Mouse (Mus musculus) hindbrain, embryonic 14.5 days (tissue): ENCODE measurements around the gene Gorasp2. TPM values are rescaled to one million over a fixed set of nuclear protein-coding genes. Genes with fewer than 3 reads are reported as not detected.
A peak's percentile ranks its signal among the peaks of the same experiment; 100 is the strongest.

Experiments used
- ATAC-seq: fragments of 200-750 bp; cut with Nextera tagmentation; 2 replicates; pipeline ENCODE4 v1.8.0; 2017; ENCODE audit warnings: moderate number of reproducible peaks, mild to moderate bottlenecking, moderate TSS enrichment, moderate library complexity; ENCODE audit not compliant: low FRiP score
- DNase-seq: peaks from one replicate; pipeline ENCODE4 v3.0.0-alpha.2; 2015; ENCODE audit warnings: low spot score
- H3K27ac ChIP-seq: fragments of 300-500 bp; sonication (generic); 2 replicates; pipeline ENCODE4 v1.5.1; 2014; ENCODE audit warnings: mild to moderate bottlenecking, moderate library complexity
- H3K27me3 ChIP-seq: fragments of 300-500 bp; sonication (generic); 2 replicates; pipeline ENCODE4 v1.6.1; 2014; ENCODE audit warnings: mild to moderate bottlenecking, low read length, mixed read lengths; ENCODE audit not compliant: control insufficient read depth, insufficient read depth
- H3K36me3 ChIP-seq: fragments of 300-500 bp; sonication (generic); replicated peaks from 2 replicates; pipeline ENCODE4 v1.6.1; 2014; ENCODE audit not compliant: control insufficient read depth, insufficient read depth
- H3K4me1 ChIP-seq: fragments of 300-500 bp; sonication (generic); replicated peaks from 2 replicates; pipeline ENCODE4 v1.6.1; 2014; ENCODE audit warnings: antibody characterized with exemption, low read length, mixed read lengths; ENCODE audit not compliant: control insufficient read depth, insufficient read depth
- H3K4me2 ChIP-seq: fragments of 300-500 bp; sonication (generic); replicated peaks from 2 replicates; pipeline ENCODE4 v1.6.1; 2014; ENCODE audit warnings: mild to moderate bottlenecking, moderate library complexity
- H3K4me3 ChIP-seq: fragments of 300-500 bp; sonication (generic); replicated peaks from 2 replicates; pipeline ENCODE4 v1.5.1; 2014; ENCODE audit warnings: mild to moderate bottlenecking, low read length
- H3K9ac ChIP-seq: fragments of 300-500 bp; sonication (generic); 2 replicates; pipeline ENCODE4 v1.6.1; 2014
- H3K9me3 ChIP-seq: fragments of 300-500 bp; sonication (generic); 2 replicates; pipeline ENCODE4 v1.6.1; 2016; ENCODE audit warnings: low read length; ENCODE audit not compliant: control insufficient read depth
- WGBS: fragments of 180-500 bp; shearing (Covaris S2); extraction: QIAGEN DNeasy Blood & Tissue Kit; methylation state at CpG from one replicate; pipeline ENCODE4 v1.1.7; 2014; 5-methylcytosine and 5-hydroxymethylcytosine counted together
- polyA plus RNA-seq: library from polyadenylated mRNA; unstranded; fragments of >200 nt; fragmentation: Nextera tagmentation; extraction: Ambion mirVana; gene quantifications from 2 replicates; pipeline ENCODE4 v1.2.1, GENCODE M21; 2014

Gorasp2 gene
- polyA plus RNA-seq, 1 experiment from 2014 or later, result 137 TPM

GRCm38 (mm10) chr2:70672476-70672875, 11.1 kb downstream of the Gorasp2 start:
- no peaks in the 10 kb centered on the region for H3K4me1 ChIP-seq
- H3K9me3 ChIP-seq, result no peaks in the 10 kb centered on the region
- no peaks in the 10 kb centered on the region for H3K36me3 ChIP-seq
- H3K27me3 ChIP-seq, result no peaks in the 10 kb centered on the region
- WGBS, result 84% methylated on average over 2 of the region's 2 CpGs
- no peak for DNase-seq
- H3K9ac ChIP-seq, result no peak overlapping the region
- no peak overlapping the region for H3K4me3 ChIP-seq
- H3K27ac ChIP-seq, result no peak overlapping the region
- no peak overlapping the region for H3K4me2 ChIP-seq
- ATAC-seq, result no peak

GRCm38 (mm10) chr2:70673445-70674126, 12.2 kb downstream of the Gorasp2 start:
- H3K4me1 ChIP-seq, result no peaks in the 10 kb centered on the region
- H3K36me3 ChIP-seq, result peaks cover 8% of the 10 kb centered on the region
- 85% methylated on average over 7 of the region's 7 CpGs for WGBS
- ATAC-seq (no peak), DNase-seq (peak; percentile 65)
- no peaks in the 10 kb centered on the region for H3K9me3 ChIP-seq
- no peak overlapping the region for H3K4me3 ChIP-seq
- no peak overlapping the region for H3K9ac ChIP-seq
- no peaks in the 10 kb centered on the region for H3K27me3 ChIP-seq
- H3K4me2 ChIP-seq, result no peak overlapping the region
- no peak overlapping the region for H3K27ac ChIP-seq

- ATAC-seq, result no peak
- H3K4me1 ChIP-seq, result no peaks in the 10 kb centered on the region
- H3K4me3 ChIP-seq, result no peak overlapping the region
- no peak overlapping the region for H3K9ac ChIP-seq
- no peaks in the 10 kb centered on the region for H3K27me3 ChIP-seq
- no peaks in the 10 kb centered on the region for H3K9me3 ChIP-seq
- peaks cover 96% of the 10 kb centered on the region for H3K36me3 ChIP-seq
- H3K4me2 ChIP-seq, result no peak overlapping the region
- no peak overlapping the region for H3K27ac ChIP-seq
- DNase-seq, result no peak
- 89% methylated on average over 2 of the region's 2 CpGs for WGBS
Observed at GRCm38 (mm10) chr2:70682324-70682723, 20.9 kb downstream of the Gorasp2 start.

- Histone ChIP-seq H3K4me1 (no peaks in the 10 kb centered on the region), H3K36me3 (peaks cover 84% of the 10 kb centered on the region), H3K9ac (no peak overlapping the region), H3K4me3 (no peak overlapping the region), H3K27ac (no peak overlapping the region), H3K4me2 (no peak overlapping the region), H3K9me3 (no peaks in the 10 kb centered on the region), H3K27me3 (no peaks in the 10 kb centered on the region)
- 96% methylated on average over 21 of the region's 21 CpGs for WGBS
- ATAC-seq (no peak), DNase-seq (no peak)
Observed at GRCm38 (mm10) chr2:70688454-70689078, 27.2 kb downstream of the Gorasp2 start.

GRCm38 (mm10) chr2:70690195-70690594, 28.8 kb downstream of the Gorasp2 start:
- no peak overlapping the region for H3K4me3 ChIP-seq
- WGBS, result 90% methylated on average over 11 of the region's 11 CpGs
- peaks cover 68% of the 10 kb centered on the region for H3K36me3 ChIP-seq
- DNase-seq (no peak), ATAC-seq (no peak)
- no peak overlapping the region for H3K4me2 ChIP-seq
- H3K4me1 ChIP-seq, result no peaks in the 10 kb centered on the region
- H3K27ac ChIP-seq, result no peak overlapping the region
- H3K9me3 ChIP-seq, result no peaks in the 10 kb centered on the region
- no peaks in the 10 kb centered on the region for H3K27me3 ChIP-seq
- no peak overlapping the region for H3K9ac ChIP-seq

- Histone ChIP-seq H3K4me1 (no peaks in the 10 kb centered on the region), H3K27ac (no peak overlapping the region), H3K9ac (no peak overlapping the region), H3K4me3 (no peak overlapping the region), H3K27me3 (no peaks in the 10 kb centered on the region), H3K36me3 (peaks cover 13% of the 10 kb centered on the region), H3K4me2 (no peak overlapping the region), H3K9me3 (no peaks in the 10 kb centered on the region)
- DNase-seq, result no peak
- no peak for ATAC-seq
- 93% methylated on average over 10 of the region's 10 CpGs for WGBS
Observed at GRCm38 (mm10) chr2:70695712-70696111, 34.3 kb downstream of the Gorasp2 start.

- H3K27me3 ChIP-seq, result no peaks in the 10 kb centered on the region
Observed at GRCm38 (mm10) chr2:70700851-70701250, 39.5 kb downstream of the Gorasp2 start.

GRCm38 (mm10) chr2:70701571-70701970, 40.2 kb downstream of the Gorasp2 start:
- Histone ChIP-seq H3K4me1 (no peaks in the 10 kb centered on the region), H3K9me3 (no peaks in the 10 kb centered on the region), H3K27ac (no peak overlapping the region), H3K9ac (no peak overlapping the region), H3K4me2 (no peak overlapping the region), H3K27me3 (no peaks in the 10 kb centered on the region), H3K4me3 (no peak overlapping the region), H3K36me3 (no peaks in the 10 kb centered on the region)
- no peak for DNase-seq
- whole genome bisulfite sequencing, result 70% methylated on average over 9 of the region's 9 CpGs
- ATAC-seq, result no peak

More at GRCm38 (mm10) chr2:70700851-70701250, 39.5 kb downstream of the Gorasp2 start:
- Histone ChIP-seq H3K27ac (no peak overlapping the region), H3K4me1 (no peaks in the 10 kb centered on the region), H3K4me2 (no peak overlapping the region), H3K36me3 (no peaks in the 10 kb centered on the region), H3K9ac (no peak overlapping the region), H3K9me3 (no peaks in the 10 kb centered on the region), H3K4me3 (no peak overlapping the region)
- ATAC-seq (no peak), DNase-seq (no peak)
- WGBS, result 91% methylated on average over 3 of the region's 3 CpGs

- Histone ChIP-seq H3K36me3 (no peaks in the 10 kb centered on the region), H3K4me3 (no peak overlapping the region), H3K4me1 (no peaks in the 10 kb centered on the region), H3K27me3 (no peaks in the 10 kb centered on the region), H3K4me2 (no peak overlapping the region), H3K9me3 (no peaks in the 10 kb centered on the region), H3K9ac (no peak overlapping the region), H3K27ac (no peak overlapping the region)
- no peak for DNase-seq
- 40% methylated on average over 4 of the region's 5 CpGs for WGBS
- no peak for ATAC-seq
Observed at GRCm38 (mm10) chr2:70702403-70702802, 41.0 kb downstream of the Gorasp2 start.
